In the genomic region with DNA sequence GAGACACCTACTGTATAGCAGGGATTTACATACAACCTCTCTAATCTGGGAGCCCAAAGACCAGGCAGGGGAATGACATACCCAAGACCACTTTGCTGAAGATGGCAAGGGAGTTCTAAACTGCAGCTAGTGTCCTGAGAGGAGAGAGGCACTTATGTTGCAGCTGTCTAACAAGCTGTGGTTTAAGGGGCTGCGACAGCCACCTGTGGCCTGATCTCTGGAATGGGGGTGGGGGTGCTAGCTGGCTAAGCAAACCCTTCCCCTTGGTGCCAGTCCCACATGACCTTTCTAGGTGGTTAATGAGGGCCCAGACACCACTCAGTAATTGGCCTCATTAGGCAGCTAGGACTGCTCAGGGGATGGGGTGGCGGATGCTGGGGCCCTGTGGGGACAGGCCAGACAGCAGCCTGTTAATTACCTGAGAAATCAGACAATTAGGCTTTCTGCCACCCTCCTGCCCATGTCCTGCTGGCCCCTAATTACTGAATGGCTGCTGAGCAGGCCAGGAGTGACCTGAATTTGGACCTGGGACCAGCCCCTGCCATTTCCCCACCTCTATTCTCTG, we compare ENCODE assay signal across 18 mouse cellular contexts. TPM values are rescaled to one million over a fixed set of nuclear protein-coding genes. Genes with fewer than 3 reads are reported as not detected.
A peak's percentile ranks its signal among the peaks of the same experiment; 100 is the strongest.
DNase-seq lines count a peak whose midpoint lies in the region; TF ChIP-seq lines count a peak whose summit lies in the region.
"Had no signal": no experiment of that assay in that cellular context is flagged by ENCODE, and none has a peak within 500 bp of the region (broad histone marks: within the 10 kb centered on the region; RNA-seq: fewer than 3 reads in every experiment).

No protein-coding gene starts in this region.

- no peak overlapping the region for H3K27ac ChIP-seq in cerebellum, adult 2 months (ENCODE audit: insufficient read depth, low read length)
- H3K27ac ChIP-seq in left cerebral cortex, adult 2 months, result 0 out of 2 replicates have a peak overlapping the region, but pooled peaks have one; percentile 26
- no peak overlapping the region for H3K27ac ChIP-seq in hindbrain, embryonic 10.5 days
- H3K27ac ChIP-seq in midbrain, embryonic 10.5 days (replicated peaks), result no peak overlapping the region
- H3K27ac ChIP-seq: hindbrain, embryonic 14.5 days; stomach, postnatal 0 days had no signal

- H3K9me3 ChIP-seq in hindbrain, embryonic 10.5 days, result peaks cover 4% of the 10 kb centered on the region
- H3K9me3 ChIP-seq in midbrain, embryonic 10.5 days (replicated peaks), result 0 out of 2 replicates have a peak, but pooled peaks cover 3% of the 10 kb centered on the region

- peak; percentile 32 to 40 for DNase-seq in cerebellum, adult 2 months
- DNase-seq in cerebellum, postnatal 10 days, result no peak
- DNase-seq in left cerebral cortex, adult 2 months (ENCODE audit: extremely low spot score in 1 of 2, low spot score in 2 of 2), result no peak
- DNase-seq in left cerebral cortex, postnatal 25 days (ENCODE audit: low spot score in 2 of 2), result no peak
- DNase-seq in forelimb bud, embryonic 11.5 days (ENCODE audit: low read depth, low spot score), result peak; percentile 35
- no peak for DNase-seq in hindbrain, embryonic 10.5 days (ENCODE audit: low spot score)
- DNase-seq in ovary, adult 18-20 months (ENCODE audit: low spot score), result no peak
- DNase-seq in midbrain, embryonic 10.5 days (ENCODE audit: low spot score), result no peak
- DNase-seq: adrenal gland, postnatal 10 days; cerebellum, postnatal 14 days; heart, postnatal 14 days; kidney, adult 9 months; kidney, postnatal 25 days; lung, adult 18-20 months; lung, postnatal 14 days; midbrain, embryonic 14.5 days had no signal

- no peaks in the 10 kb centered on the region for H3K36me3 ChIP-seq in hindbrain, embryonic 10.5 days
- no peaks in the 10 kb centered on the region for H3K36me3 ChIP-seq in midbrain, embryonic 10.5 days

- 51% methylated on average over 2 of the region's 2 CpGs for WGBS in cerebellum, adult 2 months
- WGBS in hindbrain, embryonic 10.5 days, result 76% methylated on average over 2 of the region's 2 CpGs
- WGBS in midbrain, embryonic 10.5 days, result 81% methylated on average over 2 of the region's 2 CpGs

- H3K4me3 ChIP-seq in cerebellum, adult 2 months (replicated peaks; ENCODE audit: insufficient read depth, low read depth, low read length), result no peak overlapping the region
- H3K4me3 ChIP-seq in left cerebral cortex, adult 2 months, result no peak overlapping the region
- no peak overlapping the region for H3K4me3 ChIP-seq in hindbrain, embryonic 10.5 days
- H3K4me3 ChIP-seq in midbrain, embryonic 10.5 days, result no peak overlapping the region

- no peak for TF ChIP-seq CTCF in cerebellum, adult 2 months (IDR thresholded peaks at IDR 0.05; ENCODE audit: borderline replicate concordance, insufficient read depth, low read depth, low read length)
- TF ChIP-seq CTCF in left cerebral cortex, adult 2 months (IDR thresholded peaks at IDR 0.05), result no peak

- intact Hi-C loops in left cerebral cortex, adult 2 months (cut with DNase I), result no loop called here
- intact Hi-C loops in left cerebral cortex, postnatal 25 days (cut with DNase I), result no loop called here

- H3K27me3 ChIP-seq in cerebellum, adult 2 months (ENCODE audit: control insufficient read depth, insufficient read depth, low read length), result no peaks in the 10 kb centered on the region
- no peaks in the 10 kb centered on the region for H3K27me3 ChIP-seq in hindbrain, embryonic 10.5 days (ENCODE audit: insufficient read depth, poor library complexity, severe bottlenecking)
- H3K27me3 ChIP-seq in midbrain, embryonic 10.5 days (ENCODE audit: low read depth, poor library complexity, severe bottlenecking), result no peaks in the 10 kb centered on the region

- TF ChIP-seq POLR2A in cerebellum, adult 2 months (IDR thresholded peaks at IDR 0.05; ENCODE audit: borderline replicate concordance, insufficient read depth, low read length), result no peak

- H3K4me1 ChIP-seq in cerebellum, adult 2 months (ENCODE audit: control insufficient read depth, insufficient read depth, low read length), result peaks cover 9% of the 10 kb centered on the region
- H3K4me1 ChIP-seq in hindbrain, embryonic 10.5 days (replicated peaks), result peaks cover 45% of the 10 kb centered on the region
- peaks cover 18% of the 10 kb centered on the region for H3K4me1 ChIP-seq in midbrain, embryonic 10.5 days

RNA-seq across cellular contexts. Expression of gene Rpl29, which starts 19.1 kb away (rescaled TPM):
- 435 and 475 TPM in 2 replicates for polyA plus RNA-seq in cerebellum, adult 2 months (2012; rRNA removed)
- total RNA-seq in left cerebral cortex, adult 2 months (2021), result 100 to 1,000 TPM; 273 to 308 TPM
- total RNA-seq in left cerebral cortex, postnatal 25 days (2021), result 100 to 1,000 TPM; 289 to 302 TPM
- 912 and 973 TPM in 2 replicates for polyA plus RNA-seq in hindbrain, embryonic 10.5 days (2016; fragmentation: Nextera tagmentation; extraction: Ambion mirVana)
- polyA plus RNA-seq in midbrain, embryonic 10.5 days (2016; fragmentation: Nextera tagmentation; extraction: Ambion mirVana), result 872 and 1,015 TPM in 2 replicates

RNA-seq across cellular contexts. Expression of gene Acy1, which starts 28.0 kb away (rescaled TPM):
- polyA plus RNA-seq in cerebellum, adult 2 months (2012; rRNA removed), result 16.2 and 16.4 TPM in 2 replicates
- 10 to 100 TPM; 16.0 to 18.7 TPM for total RNA-seq in left cerebral cortex, adult 2 months (2021)
- total RNA-seq in left cerebral cortex, postnatal 25 days (2021), result 10 to 100 TPM; 12.9 to 19.1 TPM
- 36.7 and 37.0 TPM in 2 replicates for polyA plus RNA-seq in hindbrain, embryonic 10.5 days (2016; fragmentation: Nextera tagmentation; extraction: Ambion mirVana)
- 39.3 and 42.6 TPM in 2 replicates for polyA plus RNA-seq in midbrain, embryonic 10.5 days (2016; fragmentation: Nextera tagmentation; extraction: Ambion mirVana)

RNA-seq across cellular contexts. Expression of gene Abhd14b, which starts 37.1 kb away (rescaled TPM):
- 59.7 and 68.5 TPM in 2 replicates for polyA plus RNA-seq in cerebellum, adult 2 months (2012; rRNA removed)
- 10 to 100 TPM; 12.2 to 14.1 TPM for total RNA-seq in left cerebral cortex, adult 2 months (2021)
- total RNA-seq in left cerebral cortex, postnatal 25 days (2021), result 1 to 10 TPM; 8.3 to 9.7 TPM
- 5.7 and 6.0 TPM in 2 replicates for polyA plus RNA-seq in hindbrain, embryonic 10.5 days (2016; fragmentation: Nextera tagmentation; extraction: Ambion mirVana)
- polyA plus RNA-seq in midbrain, embryonic 10.5 days (2016; fragmentation: Nextera tagmentation; extraction: Ambion mirVana), result 5.2 TPM in 2 replicates

RNA-seq across cellular contexts. Expression of gene Abhd14a, which starts 37.3 kb away (rescaled TPM):
- 49.7 and 51.5 TPM in 2 replicates for polyA plus RNA-seq in cerebellum, adult 2 months (2012; rRNA removed)
- total RNA-seq in left cerebral cortex, adult 2 months (2021), result 10 to 100 TPM; 38.4 to 38.6 TPM
- total RNA-seq in left cerebral cortex, postnatal 25 days (2021), result 10 to 100 TPM; 40.6 to 44.0 TPM
- 39.7 and 41.9 TPM in 2 replicates for polyA plus RNA-seq in hindbrain, embryonic 10.5 days (2016; fragmentation: Nextera tagmentation; extraction: Ambion mirVana)
- 37.7 TPM in 2 replicates for polyA plus RNA-seq in midbrain, embryonic 10.5 days (2016; fragmentation: Nextera tagmentation; extraction: Ambion mirVana)

RNA-seq across cellular contexts. Expression of gene Dusp7, which starts 41.7 kb away (rescaled TPM):
- polyA plus RNA-seq in cerebellum, adult 2 months (2012; rRNA removed), result 46.4 and 49.6 TPM in 2 replicates
- 100 to 1,000 TPM; 105 to 115 TPM for total RNA-seq in left cerebral cortex, adult 2 months (2021)
- total RNA-seq in left cerebral cortex, postnatal 25 days (2021), result 100 to 1,000 TPM; 101 to 109 TPM
- polyA plus RNA-seq in hindbrain, embryonic 10.5 days (2016; fragmentation: Nextera tagmentation; extraction: Ambion mirVana), result 16.1 and 16.6 TPM in 2 replicates
- polyA plus RNA-seq in midbrain, embryonic 10.5 days (2016; fragmentation: Nextera tagmentation; extraction: Ambion mirVana), result 11.4 and 14.1 TPM in 2 replicates

Comparison
In these comparisons a context has a peak if more than half of its experiments do, and no peak if none do; other contexts are left out.
1. DNase-seq: peak in cerebellum, adult 2 months (2 of 2) and forelimb bud, embryonic 11.5 days (single experiment); none in cerebellum, postnatal 10 days (0 of 2), left cerebral cortex, adult 2 months (0 of 2), left cerebral cortex, postnatal 25 days (0 of 2), hindbrain, embryonic 10.5 days (single experiment), ovary, adult 18-20 months (single experiment) and midbrain, embryonic 10.5 days (single experiment).